Mouse (Mus musculus) heart, adult 11 months (tissue): ENCODE data around the gene Spsb2.

ENCODE experiments used
- DNase-seq: peaks from one replicate; pipeline ENCODE4 v3.0.0; 2022

Gene Spsb2

GRCm38 (mm10) chr6:124808358-124809012 lies at the start of gene Spsb2:
Gene Spsb2 (plus strand): TSS chr6:124808661.
- peak; percentile 98 for DNase-seq

- peak; percentile 93 for DNase-seq
These were observed 49.6 kb upstream of the Spsb2 start for GRCm38 (mm10) chr6:124758849-124759232.

- peak; percentile 97 for DNase-seq
These were observed 49.2 kb upstream of the Spsb2 start for GRCm38 (mm10) chr6:124759259-124759658.

- DNase-seq = peak; percentile 89
These were observed 42.5 kb upstream of the Spsb2 start for GRCm38 (mm10) chr6:124765951-124766350.

GRCm38 (mm10) chr6:124767536-124767919 lies 40.9 kb upstream of the Spsb2 start:
- peak; percentile 89 for DNase-seq

- DNase-seq = peak; percentile 95
These were observed 40.3 kb upstream of the Spsb2 start for GRCm38 (mm10) chr6:124767920-124768703.

GRCm38 (mm10) chr6:124768704-124769044 lies 39.8 kb upstream of the Spsb2 start:
- no peak for DNase-seq

- peak; percentile 97 for DNase-seq
These were observed 39.2 kb upstream of the Spsb2 start, which contains the start of gene Eno2 for GRCm38 (mm10) chr6:124769101-124769765. Gene Eno2 (minus strand): TSS chr6:124769673.

- no peak for DNase-seq
These were observed 38.4 kb upstream of the Spsb2 start for GRCm38 (mm10) chr6:124770013-124770412.

- no peak for DNase-seq
These were observed 38.0 kb upstream of the Spsb2 start for GRCm38 (mm10) chr6:124770511-124770910.

GRCm38 (mm10) chr6:124779222-124779983 lies 29.1 kb upstream of the Spsb2 start, which contains the start of gene Lrrc23:
Gene Lrrc23 (minus strand): TSS chr6:124779727.
- peak; percentile 95 for DNase-seq

- DNase-seq = no peak
These were observed 28.5 kb upstream of the Spsb2 start for GRCm38 (mm10) chr6:124779984-124780416.

GRCm38 (mm10) chr6:124780917-124781316 lies 27.5 kb upstream of the Spsb2 start:
- no peak for DNase-seq

- DNase-seq = peak; percentile 95
These were observed 26.0 kb upstream of the Spsb2 start for GRCm38 (mm10) chr6:124782436-124782835.

- no peak for DNase-seq
These were observed 21.6 kb upstream of the Spsb2 start for GRCm38 (mm10) chr6:124786756-124787420.

GRCm38 (mm10) chr6:124787722-124788121 lies 20.7 kb upstream of the Spsb2 start:
- DNase-seq = no peak

GRCm38 (mm10) chr6:124789519-124789918 lies 18.9 kb upstream of the Spsb2 start:
- DNase-seq = peak; percentile 48

- no peak for DNase-seq
These were observed 18.3 kb upstream of the Spsb2 start for GRCm38 (mm10) chr6:124790121-124790520.

- peak; percentile 25 for DNase-seq
These were observed 16.6 kb upstream of the Spsb2 start for GRCm38 (mm10) chr6:124791911-124792310.

GRCm38 (mm10) chr6:124795781-124796180 lies 12.7 kb upstream of the Spsb2 start:
- DNase-seq = no peak

GRCm38 (mm10) chr6:124796200-124796599 lies 12.3 kb upstream of the Spsb2 start:
- DNase-seq = no peak

- DNase-seq = peak; percentile 60
These were observed 6.1 kb upstream of the Spsb2 start for GRCm38 (mm10) chr6:124802400-124802799.
